Mouse (Mus musculus) ES-E14 (cell line): ENCODE data around the gene Tdp2. TPM values are rescaled to one million over a fixed set of nuclear protein-coding genes. Genes with fewer than 3 reads are reported as not detected.
"Not testable (repeated sequence)": the region's sequence is repeated elsewhere in the genome, so short reads cannot be mapped to it uniquely, and the experiment has no call there.

ENCODE experiments used
- DNase-seq: peaks from one replicate; pipeline ENCODE4 v3.0.0-alpha.2; 2013; ENCODE audit warnings: low read depth, low spot score
- H3K27ac ChIP-seq: 2 replicates; pipeline ENCODE4 v1.5.1; 2012; ENCODE audit warnings: low read depth, mild to moderate bottlenecking, low read length, moderate library complexity, mixed read lengths; ENCODE audit not compliant: poor library complexity, insufficient read depth, severe bottlenecking
- H3K36me3 ChIP-seq: 2 replicates; pipeline ENCODE4 v1.6.1; 2012; ENCODE audit warnings: mild to moderate bottlenecking, low read length, moderate library complexity, mixed read lengths; ENCODE audit not compliant: control insufficient read depth, poor library complexity, insufficient read depth, severe bottlenecking
- H3K4me1 ChIP-seq, 2 experiments: fragments of 150-350 bp in 1 of 2; sonication (generic) in 1 of 2; 2 replicates each; pipeline ENCODE4 v1.6.1; 2012; ENCODE audit warnings: low read length in 2 of 2, mild to moderate bottlenecking in 1 of 2, mixed read lengths in 1 of 2; ENCODE audit not compliant: control insufficient read depth in 2 of 2, insufficient read depth in 2 of 2, poor library complexity in 1 of 2
- H3K4me3 ChIP-seq, 2 experiments: fragments of 150-350 bp in 1 of 2; sonication (generic) in 1 of 2; 2 replicates each; pipeline ENCODE4 v1.5.1; 2012; ENCODE audit warnings: low read length in 2 of 2, low read depth in 1 of 2, mild to moderate bottlenecking in 1 of 2, mixed read lengths in 1 of 2; ENCODE audit not compliant: insufficient read depth in 1 of 2, poor library complexity in 1 of 2, severe bottlenecking in 1 of 2
- H3K9ac ChIP-seq: 2 replicates; pipeline ENCODE4 v1.6.1; 2012; ENCODE audit warnings: low read depth, mild to moderate bottlenecking, low read length, mixed read lengths; ENCODE audit not compliant: poor library complexity, insufficient read depth, severe bottlenecking
- H3K9me3 ChIP-seq: fragments of 150-350 bp; sonication (generic); 2 replicates; pipeline ENCODE4 v1.6.1; 2012; ENCODE audit warnings: low read depth, mild to moderate bottlenecking, low read length; ENCODE audit not compliant: control insufficient read depth, insufficient read depth
- CHD2 ChIP-seq: IDR thresholded peaks from 2 replicates; pipeline ENCODE4 v1.6.1; 2014; ENCODE audit warnings: mild to moderate bottlenecking, low read depth, low read length, inconsistent platforms
- HCFC1 ChIP-seq: IDR thresholded peaks from 2 replicates; pipeline ENCODE4 v1.6.1; 2012; ENCODE audit warnings: low read length, inconsistent platforms, borderline replicate concordance; ENCODE audit not compliant: insufficient read depth
- MAFK ChIP-seq: IDR thresholded peaks from 2 replicates; pipeline ENCODE4 v1.6.1; 2014; ENCODE audit warnings: mild to moderate bottlenecking, low read depth, low read length, inconsistent platforms; ENCODE audit not compliant: insufficient read depth
- ZC3H11A ChIP-seq: IDR thresholded peaks from 2 replicates; pipeline ENCODE4 v1.6.1; 2012; ENCODE audit warnings: low read depth, mild to moderate bottlenecking, inconsistent platforms, low read length, borderline replicate concordance
- ZNF384 ChIP-seq: IDR thresholded peaks from 2 replicates; pipeline ENCODE4 v1.6.1; 2012; ENCODE audit warnings: low read depth, low read length, inconsistent platforms
- in situ Hi-C, 2 experiments: fragments of 600-800 bp; cut with MboI; formaldehyde crosslinking; loops; one replicate each; pipeline ENCODE4 v1.15.1; 2025; ENCODE audit warnings: low sequenced_read_pairs in 2 of 2, inconsistent platforms in 1 of 2; ENCODE audit not compliant: unreplicated experiment in 2 of 2
- total RNA-seq: library from RNA; depleted of rRNA; stranded (reverse); fragments of 300-350 nt; gene quantifications from 2 replicates; pipeline ENCODE4 v1.2.3, GENCODE M21; 2012

The Tdp2 gene
- total RNA-seq, 1 experiment = 52.7 TPM

DNA sequence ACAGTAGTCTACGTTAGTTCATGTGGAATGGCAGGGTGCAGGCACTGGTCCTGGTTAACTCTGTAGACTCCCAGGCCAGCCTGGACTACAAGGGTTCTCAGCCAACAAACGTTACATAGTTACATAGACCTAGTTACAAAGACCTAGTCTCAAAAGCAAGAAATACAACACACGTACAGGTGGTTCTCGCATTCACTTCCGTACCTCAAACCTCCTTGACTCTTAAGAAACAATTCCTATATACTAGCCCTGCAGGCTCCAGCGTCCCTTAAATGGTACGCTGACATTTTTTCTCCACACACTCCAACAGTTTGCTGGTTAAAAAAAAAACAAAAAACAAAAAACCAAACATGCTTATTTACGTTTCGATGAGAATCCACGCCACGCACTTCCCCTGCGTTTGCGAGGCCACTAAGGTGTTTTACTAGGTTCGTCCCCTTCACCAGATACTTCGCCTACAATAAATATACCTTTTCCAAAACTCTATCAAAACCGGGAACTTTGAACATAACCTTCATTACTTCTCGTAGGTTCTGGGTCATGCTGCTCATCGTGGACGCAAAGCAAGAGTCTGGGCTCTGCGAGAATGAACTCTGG is 625 bp upstream of the Tdp2 start:
- no peak overlapping the region for H3K27ac ChIP-seq
- H3K36me3 ChIP-seq = no peaks in the 10 kb centered on the region; the same call in 1 of the 2 replicates
- peak overlapping the region; percentile 83 for H3K9ac ChIP-seq
- H3K4me1 ChIP-seq = peaks cover 0 to 3% of the 10 kb centered on the region in 2 experiments; a peak in 2 of 4 replicates
- H3K4me3 ChIP-seq = peak overlapping the region; percentile 73 to 74
- DNase-seq = no peak
- no peak for TF ChIP-seq MAFK
- TF ChIP-seq ZC3H11A = no peak
- TF ChIP-seq ZNF384 = no peak
- TF ChIP-seq CHD2 = no peak
- no peak for TF ChIP-seq HCFC1
- in situ Hi-C loops = no loop called here
- no peaks in the 10 kb centered on the region for H3K9me3 ChIP-seq

GRCm38 (mm10) chr13:24832131-24832810 is 792 bp downstream of the Tdp2 start:
- DNase-seq = no peak
- no peaks in the 10 kb centered on the region for H3K9me3 ChIP-seq
- TF ChIP-seq MAFK (no peak), ZNF384 (no peak), ZC3H11A (no peak), HCFC1 (no peak), CHD2 (no peak)
- in situ Hi-C loops = no loop called here
- H3K4me1 ChIP-seq = peaks cover 2 to 5% of the 10 kb centered on the region in 2 experiments; a peak in 3 of 4 replicates
- peaks cover 2% of the 10 kb centered on the region for H3K36me3 ChIP-seq
- H3K4me3 ChIP-seq = peak overlapping the region; percentile 74 to 87
- peak overlapping the region; percentile 39 for H3K27ac ChIP-seq
- peak overlapping the region; percentile 98 for H3K9ac ChIP-seq

- H3K27ac ChIP-seq = no peak overlapping the region
- H3K9me3 ChIP-seq = no peaks in the 10 kb centered on the region
- no peak for TF ChIP-seq ZNF384
- TF ChIP-seq CHD2 = no peak
- TF ChIP-seq ZC3H11A = no peak
- no peak for TF ChIP-seq HCFC1
- TF ChIP-seq MAFK = no peak
- H3K9ac ChIP-seq = peak overlapping the region; percentile 98; the same call in 1 of the 2 replicates
- in situ Hi-C loops = no loop called here
- DNase-seq = no peak
- peaks cover 3 to 7% of the 10 kb centered on the region in 2 experiments; a peak in 3 of 4 replicates for H3K4me1 ChIP-seq
- peak overlapping the region; percentile 74 to 87 for H3K4me3 ChIP-seq
- peaks cover 2% of the 10 kb centered on the region for H3K36me3 ChIP-seq
Measured at GRCm38 (mm10) chr13:24832811-24833155, 1.3 kb downstream of the Tdp2 start.

DNA sequence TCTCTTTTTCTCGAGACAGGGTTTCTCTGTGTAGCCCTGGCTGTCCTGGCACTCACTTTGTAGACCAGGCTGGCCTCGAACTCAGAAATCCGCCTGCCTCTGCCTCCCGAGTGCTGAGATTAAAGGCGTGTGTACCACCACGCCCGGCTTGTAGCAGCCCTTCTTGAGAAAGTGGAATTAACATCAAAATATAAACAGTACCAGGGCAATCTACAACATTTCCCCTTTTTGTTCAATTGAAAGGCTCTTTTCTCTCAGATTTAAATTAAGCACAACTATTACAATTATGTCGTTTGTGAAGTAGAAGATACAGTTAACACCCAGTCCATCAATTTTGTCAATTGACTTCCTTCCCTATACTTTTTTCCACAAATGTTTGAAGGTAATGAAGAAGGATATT is 6.3 kb downstream of the Tdp2 start:
- H3K4me3 ChIP-seq, in situ Hi-C loops, H3K36me3 ChIP-seq, H3K9ac ChIP-seq, H3K9me3 ChIP-seq, H3K27ac ChIP-seq, DNase-seq: not testable (repeated sequence)
- peaks cover 3 to 12% of the 10 kb centered on the region in 2 experiments; a peak in 3 of 4 replicates for H3K4me1 ChIP-seq

- in situ Hi-C loops = no loop called here
- Histone ChIP-seq H3K4me3 (no peak overlapping the region), H3K27ac (no peak overlapping the region), H3K4me1 (peaks cover 3 to 8% of the 10 kb centered on the region in 2 experiments; a peak in 2 of 4 replicates), H3K9ac (no peak overlapping the region), H3K36me3 (peaks cover 7% of the 10 kb centered on the region), H3K9me3 (no peaks in the 10 kb centered on the region)
- no peak for DNase-seq
- TF ChIP-seq CHD2 = no peak
- no peak for TF ChIP-seq MAFK
- TF ChIP-seq ZNF384 = no peak
- no peak for TF ChIP-seq ZC3H11A
- TF ChIP-seq HCFC1 = no peak
Measured at GRCm38 (mm10) chr13:24839831-24840230, 8.4 kb downstream of the Tdp2 start.
